ENCODE assay signal across 17 mouse cellular contexts in genomic region chr3:153460173-153460572, GRCm38 (mm10).
"Had no signal": no experiment of that assay in that cellular context is flagged by ENCODE, and none has a peak within 500 bp of the region (broad histone marks: within the 10 kb centered on the region; RNA-seq: fewer than 3 reads in every experiment).

No protein-coding gene starts in this region.

- H3K9me3 ChIP-seq: liver, embryonic 13.5 days; liver, embryonic 15.5 days; midbrain, embryonic 13.5 days; midbrain, embryonic 15.5 days; neural tube, embryonic 12.5 days; stomach, embryonic 15.5 days had no signal

- H3K36me3 ChIP-seq: liver, embryonic 13.5 days; liver, embryonic 15.5 days; midbrain, embryonic 13.5 days; midbrain, embryonic 15.5 days; neural tube, embryonic 12.5 days; stomach, embryonic 15.5 days had no signal

- DNase-seq: liver, embryonic 13.5 days; liver, postnatal 0 days; lung, adult 2 months; right cerebral cortex, postnatal 14 days; thymus, adult 2 months; thymus, postnatal 25 days; thymus, postnatal 4 days had no signal

- H3K4me3 ChIP-seq: liver, embryonic 13.5 days; liver, embryonic 15.5 days; megakaryocyte, embryonic 14.5 days; midbrain, embryonic 13.5 days; midbrain, embryonic 15.5 days; neural tube, embryonic 12.5 days; stomach, embryonic 15.5 days had no signal

- H3K27me3 ChIP-seq: liver, embryonic 13.5 days; liver, embryonic 15.5 days; megakaryocyte, embryonic 14.5 days; midbrain, embryonic 13.5 days; midbrain, embryonic 15.5 days; neural tube, embryonic 12.5 days; stomach, embryonic 15.5 days had no signal

- H3K4me1 ChIP-seq: liver, embryonic 13.5 days; liver, embryonic 15.5 days; midbrain, embryonic 15.5 days; neural tube, embryonic 12.5 days; stomach, embryonic 15.5 days had no signal

- ATAC-seq: liver, postnatal 0 days; midbrain, embryonic 13.5 days; midbrain, embryonic 15.5 days had no signal

- H3K27ac ChIP-seq: liver, embryonic 13.5 days; liver, embryonic 15.5 days; macrophage; midbrain, embryonic 13.5 days; midbrain, embryonic 15.5 days; neural tube, embryonic 12.5 days; stomach, embryonic 15.5 days; stomach, postnatal 0 days had no signal

- H3K4me2 ChIP-seq: liver, embryonic 11.5 days; liver, embryonic 13.5 days; liver, embryonic 15.5 days; midbrain, embryonic 11.5 days; midbrain, embryonic 13.5 days; midbrain, embryonic 15.5 days; neural tube, embryonic 12.5 days; stomach, embryonic 15.5 days had no signal

- H3K9ac ChIP-seq: liver, embryonic 13.5 days; liver, embryonic 15.5 days; liver, postnatal 0 days; midbrain, embryonic 13.5 days; midbrain, embryonic 15.5 days; neural tube, embryonic 12.5 days; stomach, embryonic 15.5 days had no signal
